Mouse (Mus musculus): ENCODE data around the gene Spns1.
A peak's percentile ranks its signal among the peaks of the same experiment; 100 is the strongest.

DNA sequence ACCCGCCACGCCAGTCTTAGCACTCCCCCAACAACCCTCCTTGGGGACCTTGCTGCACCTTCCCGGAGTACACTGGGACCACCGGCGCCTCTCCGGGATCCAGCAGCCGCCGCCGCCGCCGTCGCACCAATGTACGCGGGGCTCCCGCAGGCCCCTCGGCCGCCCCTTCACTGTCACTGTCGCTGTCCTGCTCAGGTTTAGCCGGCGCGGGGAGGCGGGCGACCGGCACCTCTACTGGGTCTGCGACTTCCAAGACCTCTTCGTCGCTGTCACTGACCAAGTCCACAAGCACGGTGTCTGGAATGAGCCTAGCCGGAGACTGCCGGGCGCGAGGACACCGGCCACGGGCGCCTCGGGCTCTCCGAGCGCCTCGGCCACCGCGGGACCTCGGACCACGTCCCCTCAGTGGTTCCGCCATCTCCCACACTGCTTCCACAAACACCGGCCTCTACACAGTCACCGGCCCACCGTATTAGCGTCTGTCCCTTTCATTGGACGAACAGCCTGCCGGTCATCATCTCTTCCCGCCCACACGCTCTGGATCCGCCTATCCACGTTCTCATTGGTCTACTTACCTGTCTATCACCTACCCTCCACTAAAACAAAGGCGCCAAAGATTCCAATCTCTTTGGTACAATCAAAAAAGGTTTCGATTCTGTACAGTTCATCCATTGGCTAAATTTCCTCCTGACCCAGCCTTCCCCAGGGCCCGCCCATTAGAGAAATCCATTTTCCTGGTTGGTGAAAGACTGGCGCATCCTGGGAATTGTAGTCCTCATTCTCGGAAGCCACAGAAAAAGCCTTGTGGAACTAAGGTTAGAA, 19.3 kb upstream of the Spns1 start, which contains the start of gene Nfatc2ip:
- TF ChIP-seq POLR2A (IDR thresholded peaks at IDR 0.05; ENCODE audit: borderline replicate concordance, extremely low read depth, insufficient read depth, insufficient read length, poor library complexity, severe bottlenecking) (peak; percentile 52; the same call in 1 of the 2 replicates), CTCF (IDR thresholded peaks at IDR 0.05; ENCODE audit: borderline replicate concordance, extremely low read depth, insufficient read depth, insufficient read length) (no peak)
